Mouse (Mus musculus): ENCODE measurements around the gene Rbfox2.

- TF ChIP-seq CTCF (IDR thresholded peaks at IDR 0.05; ENCODE audit: control insufficient read depth, insufficient read depth, low read length) (no peak), POLR2A (IDR thresholded peaks at IDR 0.05; ENCODE audit: borderline replicate concordance, control insufficient read depth, low read depth, low read length) (no peak)
These were observed 69.1 kb downstream of the Rbfox2 start for GRCm38 (mm10) chr15:77237661-77238060.

All from bone marrow, adult 2 months (tissue).